Mouse (Mus musculus) forebrain, embryonic 10.5 days (tissue): ENCODE results near the gene Bmp15. TPM values are rescaled to one million over a fixed set of nuclear protein-coding genes. Genes with fewer than 3 reads are reported as not detected.

Experiments used
- DNase-seq: peaks from one replicate; pipeline ENCODE4 v3.0.0-alpha.2; 2017; ENCODE audit warnings: low spot score; ENCODE audit errors: extremely low spot score
- H3K27ac ChIP-seq: fragments of 300-500 bp; sonication (generic); 2 replicates; pipeline ENCODE4 v1.5.1; 2016; ENCODE audit warnings: mild to moderate bottlenecking
- H3K27me3 ChIP-seq: fragments of 300-500 bp; sonication (generic); 2 replicates; pipeline ENCODE4 v1.6.1; 2016; ENCODE audit warnings: mild to moderate bottlenecking; ENCODE audit not compliant: poor library complexity, severe bottlenecking
- H3K36me3 ChIP-seq: fragments of 300-500 bp; sonication (generic); replicated peaks from 2 replicates; pipeline ENCODE4 v1.6.1; 2016; ENCODE audit warnings: mild to moderate bottlenecking, moderate library complexity
- H3K4me1 ChIP-seq: fragments of 300-500 bp; sonication (generic); 2 replicates; pipeline ENCODE4 v1.6.1; 2016
- H3K4me3 ChIP-seq: fragments of 300-500 bp; sonication (generic); 2 replicates; pipeline ENCODE4 v1.5.1; 2016; ENCODE audit warnings: mild to moderate bottlenecking, moderate library complexity
- H3K9me3 ChIP-seq: fragments of 300-500 bp; sonication (generic); 2 replicates; pipeline ENCODE4 v1.6.1; 2016; ENCODE audit warnings: mild to moderate bottlenecking, moderate library complexity
- WGBS: fragments of 180-500 bp; shearing (Covaris S2); methylation state at CpG from one replicate; pipeline ENCODE4 v1.1.7; 2016; 5-methylcytosine and 5-hydroxymethylcytosine counted together
- polyA plus RNA-seq: library from polyadenylated mRNA; unstranded; fragments of >200 nt; fragmentation: Nextera tagmentation; extraction: Ambion mirVana; gene quantifications from 2 replicates; pipeline ENCODE4 v1.2.1, GENCODE M21; 2016

Bmp15 gene
- not detected in 2 replicates for polyA plus RNA-seq

DNA sequence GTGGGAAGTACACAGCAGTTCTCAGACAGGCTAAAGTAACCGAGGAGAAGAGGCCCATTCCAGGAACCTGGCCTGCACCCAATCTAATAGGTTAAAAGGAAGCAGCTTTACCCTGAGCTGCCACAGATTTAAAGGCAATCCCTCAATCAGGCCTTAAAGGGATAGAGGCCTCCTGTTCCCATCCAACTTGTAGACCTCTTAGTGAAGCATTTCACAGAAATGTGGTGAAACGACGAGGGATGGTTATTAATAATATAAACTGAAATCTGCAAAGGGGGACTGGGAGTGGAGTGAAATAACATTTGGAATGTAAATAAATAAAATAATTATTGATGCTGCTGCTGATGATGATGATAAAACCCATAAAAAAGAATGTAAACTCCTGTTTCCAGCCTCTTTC, at the start of gene Bmp15:
Bmp15 (minus strand) TSS at position 101 of the 400 bp plus-strand sequence.
- Histone ChIP-seq H3K27ac (no peak within 1 kb of the TSS), H3K27me3 (no peaks in the 10 kb centered on the region), H3K9me3 (no peaks in the 10 kb centered on the region), H3K4me3 (no peak within 1 kb of the TSS), H3K36me3 (no peaks in the 10 kb centered on the region), H3K4me1 (no peaks in the 10 kb centered on the region)
- DNase-seq = no peak
- WGBS = 87% methylated on average over 3 of the region's 3 CpGs

DNA sequence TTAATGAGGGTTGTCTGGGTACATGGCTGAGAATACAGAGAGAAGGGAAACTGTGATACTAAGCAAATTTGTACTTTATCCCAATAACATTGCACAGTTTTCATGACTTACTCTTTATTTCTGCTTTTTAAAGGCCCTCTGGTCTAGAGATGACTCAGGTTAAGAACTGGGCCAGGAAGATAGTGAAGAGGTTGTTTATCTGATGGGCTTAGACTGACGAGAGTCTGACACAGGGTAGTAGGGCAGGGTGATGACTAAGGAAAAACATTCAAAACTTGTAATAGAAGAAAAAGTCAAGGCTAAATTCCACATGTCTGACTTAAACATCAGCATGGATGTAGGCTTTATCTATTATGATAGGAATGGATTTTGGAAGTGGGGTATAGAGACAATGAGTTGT, 48.3 kb upstream of the Bmp15 start:
- Histone ChIP-seq H3K27me3 (no peaks in the 10 kb centered on the region), H3K27ac (no peak overlapping the region), H3K36me3 (no peaks in the 10 kb centered on the region), H3K4me1 (no peaks in the 10 kb centered on the region), H3K4me3 (no peak overlapping the region), H3K9me3 (no peaks in the 10 kb centered on the region)
- DNase-seq = no peak
- WGBS = 80% methylated on average over 1 of the region's 1 CpGs

DNA sequence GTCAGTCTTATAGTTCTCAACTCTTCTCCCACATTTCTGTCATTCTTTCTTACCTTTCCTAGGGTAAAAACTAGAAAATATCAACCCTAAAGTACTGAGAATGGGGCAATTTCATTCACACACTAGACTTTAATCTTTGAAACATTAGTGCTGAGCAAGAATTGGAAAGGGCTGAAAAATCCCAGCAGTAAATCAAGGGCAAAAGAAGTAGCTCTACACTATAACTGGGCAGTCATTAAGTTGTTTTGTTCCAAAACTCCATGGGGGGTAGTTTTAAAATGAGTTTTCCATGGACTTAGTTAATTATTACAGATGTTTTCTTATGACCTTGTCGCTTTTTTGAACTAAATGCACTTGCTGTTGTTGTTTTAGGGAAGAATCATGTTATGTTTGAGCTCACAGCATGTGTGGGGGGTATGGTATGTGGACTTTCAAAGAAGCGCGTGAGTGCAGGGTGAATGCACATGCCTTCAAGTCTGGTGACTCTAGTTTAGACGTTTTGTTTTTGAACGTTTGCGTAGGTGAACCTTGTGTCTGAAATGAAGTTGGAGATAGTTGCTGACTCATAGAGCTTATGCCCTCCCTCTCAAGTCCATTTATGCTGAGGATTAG, 37.1 kb upstream of the Bmp15 start:
- no peaks in the 10 kb centered on the region for H3K9me3 ChIP-seq
- no peak for DNase-seq
- no peak overlapping the region for H3K27ac ChIP-seq
- H3K4me3 ChIP-seq = no peak overlapping the region
- no peaks in the 10 kb centered on the region for H3K27me3 ChIP-seq
- no peaks in the 10 kb centered on the region for H3K36me3 ChIP-seq
- H3K4me1 ChIP-seq = no peaks in the 10 kb centered on the region
- WGBS = 71% methylated on average over 6 of the region's 6 CpGs

DNA sequence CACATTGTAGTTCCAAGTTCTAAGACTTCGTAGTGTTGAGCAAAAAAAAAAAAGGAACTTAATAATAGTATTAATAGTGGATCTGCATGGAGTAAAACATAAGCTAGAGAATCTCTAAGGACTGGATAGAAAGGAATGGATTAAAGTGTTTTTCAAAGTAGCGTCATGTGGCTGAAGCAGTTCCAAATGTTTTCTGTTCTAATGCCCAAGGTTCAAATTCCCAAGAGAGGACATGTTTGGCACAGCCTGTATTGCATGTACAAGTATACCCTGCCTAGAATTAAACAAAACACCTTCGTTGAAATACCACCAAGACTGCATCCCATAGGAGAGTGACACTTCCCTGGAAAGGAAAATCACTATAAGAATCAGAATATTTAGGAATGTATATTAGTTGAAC, 36.4 kb upstream of the Bmp15 start:
- H3K36me3 ChIP-seq = no peaks in the 10 kb centered on the region
- WGBS = 82% methylated on average over 3 of the region's 3 CpGs

DNA sequence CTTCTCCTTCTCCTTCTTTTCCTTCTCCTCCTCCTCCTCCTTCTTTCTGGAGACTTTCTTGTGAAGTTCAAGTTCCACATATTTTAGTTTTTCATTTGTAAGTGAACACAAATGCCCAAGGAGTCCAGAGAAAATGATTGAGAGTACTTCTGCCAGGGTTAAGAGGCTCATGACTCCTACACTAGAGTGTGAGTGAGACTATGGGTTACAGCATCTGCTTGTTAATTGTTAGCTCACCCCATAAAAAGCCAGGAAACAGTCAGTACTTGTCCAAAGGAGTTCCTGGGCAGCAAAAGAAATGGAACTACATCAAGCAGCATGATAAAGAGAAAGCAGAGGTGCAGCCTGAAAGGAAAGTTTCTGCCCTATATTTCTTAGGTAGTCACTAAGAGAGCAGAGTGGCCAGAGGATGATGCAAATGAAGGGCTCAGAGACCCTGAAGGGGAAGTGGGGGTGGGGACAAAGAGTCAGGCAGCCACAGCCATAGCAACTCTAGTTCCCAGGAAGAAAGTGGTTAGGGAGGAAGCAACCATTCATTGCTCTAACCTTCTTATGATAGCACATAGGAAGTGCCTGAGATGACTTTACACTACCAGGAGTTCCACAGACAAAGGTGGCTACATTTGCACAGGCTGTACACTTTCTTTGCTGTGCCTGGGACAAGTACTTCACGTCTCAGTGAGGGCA, 24.9 kb upstream of the Bmp15 start:
- H3K4me3 ChIP-seq = no peak overlapping the region
- H3K4me1 ChIP-seq = no peaks in the 10 kb centered on the region
- no peaks in the 10 kb centered on the region for H3K36me3 ChIP-seq
- no peak for DNase-seq
- H3K9me3 ChIP-seq = no peaks in the 10 kb centered on the region
- 71% methylated on average over 1 of the region's 1 CpGs for WGBS
- H3K27ac ChIP-seq = no peak overlapping the region
- H3K27me3 ChIP-seq = no peaks in the 10 kb centered on the region

More for the DNA sequence above, 36.4 kb upstream of the Bmp15 start:
- no peak for DNase-seq
- no peaks in the 10 kb centered on the region for H3K27me3 ChIP-seq
- H3K4me1 ChIP-seq = no peaks in the 10 kb centered on the region
- H3K4me3 ChIP-seq = no peak overlapping the region
- no peak overlapping the region for H3K27ac ChIP-seq
- H3K9me3 ChIP-seq = no peaks in the 10 kb centered on the region

DNA sequence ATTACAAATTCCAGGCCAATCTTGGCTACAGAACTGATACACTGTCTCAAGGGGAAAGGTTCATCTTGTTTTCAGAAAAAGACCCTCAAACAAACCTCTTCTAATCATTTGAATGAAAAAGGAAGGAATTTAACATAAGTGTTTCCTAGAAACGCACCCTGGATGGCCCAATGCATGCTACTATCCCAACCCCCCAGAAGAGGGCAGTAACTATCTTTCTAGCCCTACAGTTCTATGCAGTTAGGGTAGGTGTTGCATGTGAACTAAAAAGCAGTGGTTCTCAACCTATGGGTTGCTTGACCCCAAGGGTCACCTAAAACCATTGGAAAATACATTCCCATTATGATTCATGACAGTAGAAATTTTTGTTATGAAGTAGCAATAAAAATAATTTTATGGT, 3.5 kb upstream of the Bmp15 start:
- Histone ChIP-seq H3K36me3 (no peaks in the 10 kb centered on the region), H3K27ac (no peak overlapping the region), H3K27me3 (no peaks in the 10 kb centered on the region), H3K4me1 (no peaks in the 10 kb centered on the region), H3K4me3 (no peak overlapping the region), H3K9me3 (no peaks in the 10 kb centered on the region)
- 39% methylated on average over 1 of the region's 1 CpGs for WGBS
- no peak for DNase-seq

DNA sequence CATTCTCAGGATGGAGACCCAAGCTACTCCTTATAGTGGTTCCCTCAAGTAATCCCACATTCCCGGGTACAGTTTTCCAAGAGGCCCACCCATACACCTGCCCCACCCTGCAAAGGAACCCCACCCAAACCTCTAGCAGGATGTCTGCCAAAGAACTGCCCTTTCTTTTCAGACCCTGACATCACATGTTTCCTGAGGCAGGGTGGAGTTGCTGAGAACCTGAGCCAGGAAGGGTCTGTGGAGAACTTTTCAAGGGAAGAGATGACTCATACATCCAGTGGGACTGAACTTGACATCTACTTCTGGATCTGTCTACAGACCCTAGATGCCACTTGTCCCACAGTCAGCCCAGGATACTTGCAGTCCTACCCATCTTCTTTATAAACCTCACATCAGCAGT, 2.8 kb downstream of the Bmp15 start:
- H3K27me3 ChIP-seq = no peaks in the 10 kb centered on the region
- no peaks in the 10 kb centered on the region for H3K36me3 ChIP-seq
- H3K4me3 ChIP-seq = no peak overlapping the region
- DNase-seq = no peak
- H3K27ac ChIP-seq = no peak overlapping the region
- WGBS = 84% methylated on average over 1 of the region's 1 CpGs
- no peaks in the 10 kb centered on the region for H3K9me3 ChIP-seq
- H3K4me1 ChIP-seq = no peaks in the 10 kb centered on the region

Other genes starting within 250 kb of the Bmp15 start
- gene AU022751, start 237.3 kb downstream of the Bmp15 start, polyA plus RNA-seq = not detected in 2 replicates
- gene Nudt10, start 147.7 kb downstream of the Bmp15 start, polyA plus RNA-seq = 14.8 and 15.0 TPM in 2 replicates
- gene Shroom4, start 79.1 kb upstream of the Bmp15 start, polyA plus RNA-seq = 5.1 and 5.4 TPM in 2 replicates